Mouse (Mus musculus) kidney, adult 9 months (tissue): Measurements from ENCODE around the gene Tmem191c.
"Not testable (repeated sequence)": the region's sequence is repeated elsewhere in the genome, so short reads cannot be mapped to it uniquely, and the experiment has no call there.

Source experiments
- DNase-seq: peaks from one replicate; pipeline ENCODE4 v3.0.0; 2022

Gene Tmem191c

DNA sequence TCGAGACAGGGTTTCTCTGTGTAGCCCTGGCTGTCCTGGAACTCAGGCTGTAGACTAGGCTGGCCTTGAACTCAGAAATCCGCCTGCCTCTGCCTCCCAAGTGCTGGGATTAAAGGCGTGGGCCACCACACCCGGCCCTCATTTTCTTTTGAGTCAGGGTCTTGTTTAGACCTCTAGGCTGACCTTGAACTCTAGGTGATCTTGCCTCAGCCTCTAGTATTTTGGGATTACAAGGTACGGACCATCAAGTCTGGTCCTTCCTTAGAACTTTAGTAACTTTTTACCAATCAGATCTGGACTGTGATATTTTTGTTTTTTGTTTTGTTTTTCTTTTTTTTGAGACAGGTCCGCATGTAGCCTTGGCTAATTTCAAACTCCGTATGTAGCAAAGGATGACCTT is at the start of gene Tmem191c:
Gene Tmem191c (plus strand): TSS at position 357 of the 400 bp plus-strand sequence.
- no peak for DNase-seq

- no peak for DNase-seq
Measured at GRCm38 (mm10) chr16:17226496-17226895, 49.4 kb upstream of the Tmem191c start.

DNA sequence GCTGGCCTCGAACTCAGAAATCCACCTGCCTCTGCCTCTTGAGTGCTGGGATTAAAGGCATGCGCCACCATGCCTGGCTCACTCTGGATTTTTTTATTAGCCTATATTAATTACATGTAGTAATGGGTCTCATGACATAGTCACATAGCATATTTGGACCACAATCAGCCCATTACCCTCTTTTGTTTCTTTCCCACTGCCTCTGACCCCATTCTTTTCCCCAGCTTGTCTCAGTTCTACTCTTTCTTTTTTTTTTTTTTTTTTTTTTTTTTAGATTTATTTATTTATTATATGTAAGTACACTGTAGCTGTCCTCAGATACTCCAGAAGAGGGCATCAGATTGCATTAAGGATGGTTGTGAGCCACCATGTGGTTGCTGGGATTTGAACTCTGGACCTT is 44.4 kb upstream of the Tmem191c start:
- DNase-seq = not testable (repeated sequence)

- DNase-seq = peak; percentile 97
Measured at GRCm38 (mm10) chr16:17232794-17233701, 42.8 kb upstream of the Tmem191c start, which contains the start of gene Hic2. Hic2 (plus strand) TSS chr16:17233572.

DNA sequence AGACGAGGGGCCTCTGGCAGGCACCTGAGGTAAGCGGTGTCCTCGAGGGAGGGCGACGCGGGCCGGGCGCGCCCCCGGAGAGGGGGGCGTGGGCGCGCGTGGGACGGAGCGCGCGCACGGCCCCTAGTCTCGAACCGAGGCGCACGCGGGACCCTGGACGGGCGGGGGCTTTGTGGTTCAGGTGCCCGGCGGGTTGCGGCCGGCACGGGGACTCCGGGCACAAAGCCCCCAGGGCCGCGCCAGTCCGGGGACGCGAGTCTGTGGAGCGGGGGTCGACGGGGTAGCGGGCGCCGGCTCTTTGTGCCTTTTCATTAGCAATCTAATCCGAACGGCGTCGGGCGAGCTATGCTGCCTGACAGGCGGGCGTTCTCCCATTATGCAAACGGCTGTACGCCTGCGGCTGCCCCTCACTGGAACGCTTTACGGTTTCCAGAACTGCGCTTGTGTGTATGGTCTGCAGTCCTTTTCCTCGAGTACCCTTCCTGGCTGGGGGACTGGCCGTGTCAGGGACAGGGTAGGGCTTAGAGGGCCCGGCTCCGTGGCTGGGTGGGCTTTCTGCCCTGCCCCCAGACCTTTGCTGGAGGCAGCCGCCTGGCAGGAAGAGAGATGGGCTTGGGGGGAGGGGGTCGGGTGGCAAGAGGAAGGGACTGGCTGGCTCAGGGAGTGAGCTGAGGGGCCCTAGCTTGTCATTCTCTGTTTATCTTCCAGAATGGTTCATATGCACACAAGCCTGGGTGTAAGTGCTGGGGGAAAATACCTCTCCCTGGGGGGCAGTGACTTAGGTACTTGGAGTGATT is 42.0 kb upstream of the Tmem191c start:
- DNase-seq = peak; percentile 27

DNA sequence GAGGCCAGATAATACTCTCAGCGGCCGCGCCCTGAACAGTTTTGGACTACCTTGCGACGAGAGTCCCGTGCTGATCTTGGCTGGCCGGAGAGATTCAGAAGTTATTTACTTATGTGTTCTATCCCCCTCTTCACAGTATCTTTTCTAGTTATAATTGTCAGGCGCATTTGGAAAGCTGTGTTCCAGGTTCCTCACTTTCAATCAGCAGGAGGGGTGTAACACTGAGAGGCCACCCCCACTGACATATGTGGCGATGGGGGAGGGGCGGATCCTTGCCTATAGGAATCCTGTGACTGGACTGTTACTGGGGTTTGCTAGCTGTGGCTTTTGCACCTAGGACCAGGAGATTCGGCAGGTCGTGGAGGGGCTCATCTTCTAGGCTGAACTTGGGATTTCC is 41.4 kb upstream of the Tmem191c start:
- DNase-seq = peak; percentile 22

DNA sequence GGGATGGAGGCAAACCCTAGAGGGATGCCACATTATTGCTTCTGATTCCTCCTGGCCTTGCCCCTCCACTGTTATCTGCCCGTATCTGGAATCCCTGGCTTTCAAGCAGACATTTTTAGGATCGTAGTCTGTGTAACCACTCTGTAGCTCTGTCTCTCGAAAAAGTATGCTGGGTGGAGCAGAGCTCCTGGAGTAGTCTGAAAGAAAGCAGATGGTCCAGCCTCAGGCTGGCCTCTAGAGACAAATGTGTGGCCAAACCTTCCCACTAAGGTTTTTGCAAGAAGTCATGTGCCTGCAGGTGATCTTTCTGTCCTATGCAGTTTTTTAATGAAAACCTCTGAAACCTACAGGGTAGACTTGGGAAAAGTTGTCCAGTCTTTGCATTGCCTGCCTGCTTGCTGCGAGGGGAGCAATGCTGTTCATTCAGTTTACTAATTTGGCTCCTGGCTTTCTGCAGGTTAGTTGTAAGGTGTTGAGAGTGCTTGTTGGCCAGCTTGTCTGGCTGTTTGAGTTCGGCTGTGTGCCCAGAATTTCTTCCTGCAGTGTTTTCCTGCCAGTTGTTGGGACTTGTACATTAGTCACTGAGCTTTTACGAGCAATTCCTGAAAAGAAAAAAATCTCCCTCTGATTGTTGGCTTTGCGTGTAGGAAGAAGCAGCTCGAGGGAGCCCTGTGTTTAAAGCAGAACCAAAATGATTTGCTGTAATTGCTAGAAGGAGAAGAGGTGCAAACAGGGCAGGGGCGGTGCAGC is 40.8 kb upstream of the Tmem191c start:
- DNase-seq = peak; percentile 67

DNA sequence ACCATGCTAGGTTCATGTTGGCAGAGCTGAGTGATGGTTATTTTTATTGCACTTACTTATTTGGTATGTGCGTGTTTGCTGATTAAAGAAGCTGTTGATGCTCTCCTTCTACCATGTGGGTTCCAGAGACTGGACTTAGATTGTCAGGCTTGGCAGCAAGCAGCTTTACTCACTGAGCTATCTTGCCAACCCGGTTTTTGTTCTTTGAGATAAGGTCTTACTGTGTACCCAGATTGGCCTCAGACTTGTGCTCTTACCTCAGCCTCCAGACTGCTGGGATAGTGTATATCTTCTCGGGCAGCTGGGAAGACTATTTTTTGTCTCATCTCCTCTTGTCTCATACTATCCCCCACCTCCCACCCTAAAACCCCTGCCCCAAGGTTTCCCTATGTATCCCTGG is 38.2 kb upstream of the Tmem191c start:
- no peak for DNase-seq

DNA sequence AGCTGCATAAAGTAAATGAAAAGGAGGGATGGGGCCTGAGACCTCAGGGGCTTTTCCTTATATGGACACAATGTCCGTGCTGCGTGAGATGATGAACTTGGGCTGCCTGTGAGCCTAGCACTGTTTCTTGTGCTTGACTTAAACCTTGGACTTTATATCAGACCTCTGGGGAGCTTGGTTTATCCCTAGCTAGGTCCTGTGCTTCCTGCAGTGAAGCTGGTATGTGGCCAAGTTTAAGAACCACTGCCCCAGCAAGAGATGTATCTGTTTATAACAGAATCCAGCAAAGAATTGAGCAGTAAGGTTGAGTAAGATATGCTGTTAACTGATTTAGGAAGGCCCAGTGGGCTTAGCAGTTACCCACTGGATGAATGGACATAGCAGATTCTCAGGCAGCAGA is 36.5 kb upstream of the Tmem191c start:
- DNase-seq = peak; percentile 61

- no peak for DNase-seq
Measured at GRCm38 (mm10) chr16:17243731-17244130, 32.1 kb upstream of the Tmem191c start.

- DNase-seq = no peak
Measured at GRCm38 (mm10) chr16:17244996-17245395, 30.9 kb upstream of the Tmem191c start.

GRCm38 (mm10) chr16:17247727-17248126 is 28.1 kb upstream of the Tmem191c start:
- DNase-seq = peak; percentile 77

GRCm38 (mm10) chr16:17249135-17249534 is 26.7 kb upstream of the Tmem191c start:
- no peak for DNase-seq

DNA sequence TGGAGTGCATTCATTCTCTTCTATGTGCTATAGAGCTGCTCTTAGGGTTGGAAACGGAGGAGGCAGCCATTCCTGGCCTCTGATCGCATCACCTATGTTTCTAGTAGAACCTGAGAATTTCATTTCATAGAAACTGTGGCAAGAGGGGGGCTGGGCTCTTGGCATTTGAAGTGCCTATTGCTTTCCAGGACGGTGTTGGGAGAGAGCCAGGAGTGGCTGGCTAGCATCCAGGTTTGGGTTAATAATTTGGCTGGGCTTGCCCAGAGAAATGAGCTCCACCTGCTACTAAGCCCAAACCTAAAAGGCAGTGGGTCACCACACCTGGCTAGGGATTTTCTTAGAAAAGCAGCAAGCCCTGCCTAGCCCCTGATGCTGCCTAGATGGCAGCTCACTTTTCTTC is 24.3 kb upstream of the Tmem191c start:
- DNase-seq = peak; percentile 97

DNA sequence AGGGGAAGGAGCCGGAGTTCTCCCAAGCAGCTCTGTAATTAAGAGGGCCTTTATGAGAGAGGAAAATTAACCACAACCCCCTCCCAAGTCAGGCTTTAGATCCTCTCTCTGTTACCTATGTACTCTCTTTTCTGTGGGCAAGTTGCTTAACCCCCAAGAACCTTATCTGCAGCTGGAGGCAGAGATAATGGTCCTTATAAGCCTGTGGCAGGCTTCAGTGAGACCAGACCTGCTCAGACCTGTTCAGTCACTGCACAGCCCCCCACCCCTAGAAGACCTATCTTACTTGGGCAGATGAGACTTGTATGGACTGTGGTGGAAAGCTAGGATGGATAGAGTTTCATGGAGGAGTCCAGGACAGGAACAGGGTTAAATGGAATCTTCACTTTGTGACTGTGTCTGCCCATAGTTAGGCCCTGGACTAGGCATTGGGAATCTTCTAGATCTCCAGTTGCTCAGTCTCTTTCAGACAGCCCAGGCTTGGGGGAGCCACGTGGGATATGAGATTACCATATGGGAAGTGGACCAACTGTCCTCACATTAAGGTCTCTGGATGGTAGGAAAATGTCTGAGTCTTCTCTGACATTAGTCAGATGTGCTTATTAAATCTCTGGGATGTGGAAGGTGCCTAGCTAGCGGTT is 23.7 kb upstream of the Tmem191c start:
- DNase-seq = no peak

DNA sequence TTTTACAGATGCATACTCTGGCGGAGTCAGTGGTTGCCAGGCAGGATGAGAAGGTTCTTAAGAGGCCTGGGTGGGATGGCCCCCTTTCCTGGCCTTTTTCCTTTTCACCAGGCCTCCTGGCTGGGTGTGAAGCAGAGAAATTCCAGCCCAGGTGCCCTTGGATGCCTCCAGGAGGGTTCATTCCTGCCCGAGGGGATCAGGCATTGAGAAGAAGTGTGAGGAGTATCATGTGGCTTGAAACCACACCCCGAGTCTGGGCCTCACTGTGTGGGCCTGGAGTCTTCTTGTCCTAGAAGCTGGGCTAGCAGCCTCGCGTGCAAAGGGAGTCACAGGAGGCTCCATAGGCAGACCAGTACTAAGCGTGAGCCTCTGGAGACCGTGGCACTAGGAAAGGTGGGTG is 23.0 kb upstream of the Tmem191c start:
- DNase-seq = no peak

DNA sequence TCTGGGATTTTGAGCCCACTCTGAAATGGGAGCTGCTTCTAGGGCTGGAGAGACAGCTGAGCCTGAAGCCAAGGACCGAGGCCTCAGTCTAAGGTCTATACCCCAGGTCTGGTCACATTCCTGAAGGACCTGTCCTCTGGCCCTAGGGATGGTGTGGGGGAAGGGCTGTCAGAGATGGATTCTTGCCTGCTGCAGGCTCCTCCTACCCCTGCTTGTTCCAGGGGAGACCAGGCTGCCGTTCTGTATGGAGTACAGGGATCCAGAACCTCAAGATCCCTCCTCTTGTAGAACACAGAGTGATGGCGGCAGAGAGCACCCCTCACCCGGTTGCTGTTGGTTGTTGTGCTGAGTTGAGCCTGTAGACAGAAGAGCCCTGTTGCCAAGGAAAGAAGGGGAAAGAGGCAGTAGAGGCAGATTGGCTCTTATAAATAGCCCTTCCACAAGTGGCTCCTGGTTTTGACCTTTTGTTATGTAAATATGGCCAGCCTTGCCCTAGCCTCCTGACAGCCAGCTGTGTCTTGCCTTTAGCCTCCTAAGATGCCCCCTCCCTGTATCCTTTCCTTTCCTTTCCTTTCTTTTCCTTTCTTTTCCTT is 21.8 kb upstream of the Tmem191c start:
- no peak for DNase-seq

- DNase-seq = no peak
Measured at GRCm38 (mm10) chr16:17255270-17255669, 20.6 kb upstream of the Tmem191c start.

DNA sequence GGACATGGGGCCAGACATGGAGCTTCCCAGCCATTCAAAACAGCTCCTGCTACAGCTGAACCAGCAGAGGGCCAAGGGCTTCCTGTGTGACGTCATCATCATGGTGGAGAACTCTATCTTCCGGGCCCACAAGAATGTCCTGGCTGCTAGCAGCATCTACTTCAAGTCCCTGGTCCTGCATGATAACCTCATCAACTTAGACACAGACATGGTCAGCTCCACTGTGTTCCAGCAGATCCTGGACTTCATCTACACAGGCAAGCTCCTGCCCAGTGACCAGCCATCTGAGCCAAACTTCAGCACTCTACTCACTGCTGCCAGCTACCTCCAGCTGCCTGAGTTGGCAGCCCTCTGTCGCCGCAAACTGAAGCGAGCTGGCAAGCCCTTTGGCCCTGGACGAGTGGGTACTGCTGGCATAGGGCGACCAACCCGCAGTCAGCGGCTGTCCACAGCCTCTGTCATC is 18.5 kb upstream of the Tmem191c start:
- DNase-seq = no peak

- no peak for DNase-seq
Measured at GRCm38 (mm10) chr16:17258917-17259316, 17.0 kb upstream of the Tmem191c start.

- DNase-seq = no peak
Measured at GRCm38 (mm10) chr16:17261341-17261740, 14.5 kb upstream of the Tmem191c start.

DNA sequence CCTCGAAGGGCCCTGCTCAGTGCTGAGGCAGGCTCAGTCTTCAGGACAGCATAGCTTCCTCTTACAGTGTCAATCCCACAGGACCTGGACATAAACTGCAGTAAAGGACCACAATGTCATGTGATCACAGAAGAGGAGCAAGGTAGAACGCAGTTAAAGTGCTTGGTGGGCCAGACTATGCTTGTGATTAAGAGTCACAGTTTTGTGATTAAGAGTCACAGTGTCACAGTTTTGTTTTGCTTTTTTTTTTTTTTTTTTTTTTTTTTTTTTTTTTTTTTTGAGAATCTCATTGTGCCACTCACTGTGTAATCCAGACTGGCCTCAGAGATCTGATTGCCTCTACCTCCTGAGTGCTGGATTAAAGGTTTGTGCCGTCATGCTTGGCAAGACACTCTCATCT is 9.8 kb upstream of the Tmem191c start:
- no peak for DNase-seq
